Mouse (Mus musculus): ENCODE data around the gene Mtmr12.

Mtmr12 gene

GRCm38 (mm10) chr15:12274053-12274769 is 69.4 kb downstream of the Mtmr12 start:
- DNase-seq (ENCODE audit: low spot score in 2 of 2): no peak

DNA sequence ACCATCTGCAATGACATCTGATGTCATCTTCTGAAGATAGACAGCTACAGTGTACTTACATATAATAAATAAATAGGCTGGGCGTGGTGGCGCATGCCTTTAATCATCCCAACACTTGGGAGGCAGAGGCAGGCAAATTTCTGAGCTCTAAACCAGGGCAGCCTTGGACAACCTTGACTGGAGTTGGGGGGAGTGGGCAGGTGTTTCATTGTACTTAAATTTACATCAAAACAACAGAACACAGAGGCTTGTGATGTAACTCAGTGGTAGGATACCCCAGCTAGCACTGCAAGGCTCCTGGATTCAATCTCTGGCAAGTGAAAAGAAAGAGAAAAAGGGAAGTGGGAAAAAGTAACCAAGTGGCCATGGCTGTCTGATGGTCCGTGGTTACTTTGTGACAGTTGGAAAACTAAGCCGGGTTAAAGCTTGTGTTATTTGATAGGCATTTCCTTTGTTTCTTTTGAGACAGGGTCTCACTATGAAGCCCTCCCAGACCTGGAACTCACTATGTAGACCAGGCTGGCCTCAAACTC is 70.3 kb downstream of the Mtmr12 start:
- no peak for DNase-seq (ENCODE audit: low spot score in 2 of 2)

DNA sequence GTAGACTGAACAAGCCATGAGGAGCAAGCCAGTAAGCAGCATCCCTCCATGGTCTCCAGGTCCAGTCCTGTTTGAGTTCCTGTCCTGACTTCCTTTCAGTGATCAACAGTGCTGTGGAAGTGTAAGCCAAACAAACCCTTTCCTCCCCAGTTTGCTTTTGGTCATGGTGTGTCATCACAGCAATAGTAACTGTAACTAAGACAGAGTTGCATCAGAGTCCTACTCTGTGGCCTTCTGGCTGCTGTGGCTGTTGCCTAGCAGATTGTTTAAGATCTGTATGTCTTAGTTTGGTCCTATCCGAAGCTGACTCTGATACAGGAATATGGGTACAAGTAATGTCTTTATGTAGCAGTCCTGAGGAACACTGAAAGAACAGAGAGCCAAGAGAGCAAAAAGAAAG is 75.0 kb downstream of the Mtmr12 start:
- DNase-seq (ENCODE audit: low spot score in 2 of 2): no peak

DNA sequence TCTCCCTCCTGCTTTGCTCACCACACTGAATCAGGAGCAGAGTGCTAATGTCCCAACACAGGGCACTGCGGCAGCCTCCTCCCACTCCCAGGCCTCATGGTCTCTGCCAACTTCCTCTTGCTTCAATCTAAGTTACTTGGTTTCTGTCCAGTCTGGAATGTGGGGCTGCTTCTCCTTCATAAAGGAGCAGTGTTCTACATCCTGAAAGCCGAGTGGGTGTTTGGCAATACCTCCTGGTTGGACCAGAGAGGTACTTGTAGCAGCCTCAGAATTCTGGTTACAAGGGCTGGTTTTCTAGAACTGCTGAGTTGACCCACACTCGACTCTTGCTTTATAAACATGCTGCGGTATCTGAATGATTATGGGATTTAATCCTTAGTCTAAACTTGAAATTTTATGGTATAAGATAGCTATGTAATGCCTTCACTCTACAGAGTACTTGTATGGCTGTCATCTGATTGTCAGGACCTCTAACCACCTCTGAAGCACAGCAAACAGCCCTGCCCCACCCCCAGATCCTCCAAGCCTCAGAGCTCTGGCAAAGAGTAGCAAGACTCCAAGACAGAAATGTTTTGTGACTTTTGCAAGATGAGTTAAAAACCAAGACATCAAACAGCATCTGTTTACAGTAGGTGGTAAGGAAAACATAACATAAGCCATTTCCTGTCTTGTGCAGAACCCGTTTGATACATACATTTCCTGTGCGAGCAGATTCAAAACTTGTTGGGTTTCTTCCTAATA is 80.1 kb downstream of the Mtmr12 start:
- DNase-seq (ENCODE audit: low spot score in 2 of 2): no peak

DNA sequence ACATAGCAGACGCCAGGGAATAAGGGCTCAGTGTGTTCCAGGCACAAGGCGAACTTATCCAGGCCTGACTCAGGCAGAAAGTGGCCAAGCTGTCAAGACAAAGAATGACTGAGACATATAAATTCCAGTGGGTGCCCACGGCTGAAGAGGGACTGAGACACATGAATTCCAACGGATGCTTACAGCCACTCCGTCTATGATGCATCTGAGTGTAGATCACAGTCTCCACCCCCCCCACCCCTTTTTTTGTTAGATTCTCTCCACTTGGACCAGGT is 80.6 kb downstream of the Mtmr12 start:
- DNase-seq (ENCODE audit: low spot score in 2 of 2): no peak

GRCm38 (mm10) chr15:12290330-12290729 is 85.5 kb downstream of the Mtmr12 start:
- no peak for DNase-seq (ENCODE audit: low spot score in 2 of 2)

DNA sequence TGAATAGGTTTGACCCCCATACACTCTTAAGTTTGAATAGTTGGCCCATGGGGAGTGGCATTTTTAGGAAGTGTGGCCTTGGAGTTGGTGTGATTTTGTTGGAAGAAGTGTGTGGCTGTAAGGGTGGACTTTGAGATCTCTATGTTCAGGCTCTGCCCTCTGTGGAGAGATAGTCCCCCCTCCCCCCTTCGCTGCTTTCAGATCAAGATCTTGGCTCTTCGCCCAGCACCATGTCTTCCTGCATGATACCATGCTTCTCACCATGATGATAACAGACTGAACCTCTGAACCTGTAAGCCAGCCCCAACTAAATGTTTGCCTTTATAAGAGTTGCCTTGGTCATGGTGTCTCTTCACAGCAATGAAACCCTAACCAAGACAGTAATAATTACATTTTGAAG is 86.9 kb downstream of the Mtmr12 start:
- DNase-seq (ENCODE audit: low spot score in 2 of 2): no peak

- DNase-seq (ENCODE audit: low spot score in 2 of 2): no peak
These were observed 91.4 kb downstream of the Mtmr12 start for GRCm38 (mm10) chr15:12296228-12296627.

GRCm38 (mm10) chr15:12298231-12298737 is 93.5 kb downstream of the Mtmr12 start:
- DNase-seq (ENCODE audit: low spot score in 2 of 2): no peak

GRCm38 (mm10) chr15:12301771-12302170 is 96.9 kb downstream of the Mtmr12 start:
- no peak for DNase-seq (ENCODE audit: low spot score in 2 of 2)

DNA sequence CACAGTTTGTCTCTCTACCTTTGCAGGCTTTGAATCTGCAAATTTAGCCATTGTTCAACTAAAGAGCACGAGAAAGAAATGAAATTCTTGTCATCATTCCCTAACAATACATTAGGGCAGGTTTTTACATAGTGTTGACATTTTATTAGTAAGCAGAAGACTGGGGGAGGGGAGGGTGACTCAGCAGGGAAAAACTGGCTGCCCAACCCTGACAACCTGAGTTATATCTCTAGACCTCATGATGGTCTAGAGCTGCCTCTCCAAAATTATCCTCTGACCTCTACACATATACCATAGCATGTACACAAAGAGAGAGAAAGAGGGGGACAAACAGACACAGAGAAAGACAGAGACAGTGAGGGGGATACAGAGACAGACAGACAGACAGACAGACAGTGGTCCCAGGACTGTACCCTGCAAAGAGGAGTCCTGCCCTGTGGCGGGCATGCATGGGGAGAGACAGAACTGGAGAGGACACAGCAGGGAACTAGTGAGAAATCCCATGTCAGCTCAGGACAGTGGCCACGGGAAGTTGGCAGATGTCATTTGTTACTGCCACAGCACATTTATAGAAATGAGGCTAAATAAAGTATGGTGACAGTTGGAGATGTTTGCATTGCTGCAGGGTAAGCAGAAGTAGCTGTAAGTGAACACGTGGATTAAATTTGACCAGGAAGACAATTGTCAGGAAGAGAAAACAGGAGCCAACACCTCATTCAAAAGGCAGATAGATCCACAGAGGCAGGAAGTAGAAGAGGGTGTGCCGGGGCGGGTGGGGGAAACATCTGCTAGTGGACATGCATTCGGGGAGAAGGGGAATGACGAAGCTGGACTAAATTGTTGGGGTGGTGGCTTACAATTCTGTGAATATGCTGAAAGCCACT is 101.6 kb downstream of the Mtmr12 start:
- peak in 1 of 2 experiments; percentile 51 for DNase-seq (ENCODE audit: low spot score in 2 of 2)

- DNase-seq (ENCODE audit: low spot score in 2 of 2): peak in 1 of 2 experiments; percentile 30
These were observed 102.3 kb downstream of the Mtmr12 start for GRCm38 (mm10) chr15:12307114-12307513.

GRCm38 (mm10) chr15:12308539-12308938 is 103.7 kb downstream of the Mtmr12 start:
- no peak for DNase-seq (ENCODE audit: low spot score in 2 of 2)

- DNase-seq (ENCODE audit: low spot score in 2 of 2): no peak
These were observed 105.8 kb downstream of the Mtmr12 start for GRCm38 (mm10) chr15:12310676-12311075.

- DNase-seq (ENCODE audit: low spot score in 2 of 2): no peak
These were observed 106.6 kb downstream of the Mtmr12 start for GRCm38 (mm10) chr15:12311465-12311864.

- no peak for DNase-seq (ENCODE audit: low spot score in 2 of 2)
These were observed 108.4 kb downstream of the Mtmr12 start for GRCm38 (mm10) chr15:12313255-12313654.

DNA sequence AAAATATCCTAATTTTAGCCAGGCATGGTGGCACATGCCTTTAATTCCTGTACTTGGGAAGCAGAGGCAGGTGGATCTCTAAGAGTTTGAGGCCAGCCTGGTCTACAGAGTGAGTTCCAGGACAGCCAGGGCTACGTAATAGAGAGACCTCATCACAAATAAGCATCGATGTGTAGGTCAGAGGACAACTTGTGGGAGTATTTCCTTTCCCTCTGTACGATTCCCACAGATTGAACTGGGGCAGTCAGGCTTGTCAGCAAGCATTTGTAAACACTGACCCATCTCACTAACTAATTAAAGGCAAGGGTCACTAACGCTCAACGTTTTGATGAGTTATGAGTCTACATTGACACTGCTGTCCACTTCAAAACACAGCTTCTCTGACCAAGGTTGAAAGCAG is 109.8 kb downstream of the Mtmr12 start:
- DNase-seq (ENCODE audit: low spot score in 2 of 2): no peak

DNA sequence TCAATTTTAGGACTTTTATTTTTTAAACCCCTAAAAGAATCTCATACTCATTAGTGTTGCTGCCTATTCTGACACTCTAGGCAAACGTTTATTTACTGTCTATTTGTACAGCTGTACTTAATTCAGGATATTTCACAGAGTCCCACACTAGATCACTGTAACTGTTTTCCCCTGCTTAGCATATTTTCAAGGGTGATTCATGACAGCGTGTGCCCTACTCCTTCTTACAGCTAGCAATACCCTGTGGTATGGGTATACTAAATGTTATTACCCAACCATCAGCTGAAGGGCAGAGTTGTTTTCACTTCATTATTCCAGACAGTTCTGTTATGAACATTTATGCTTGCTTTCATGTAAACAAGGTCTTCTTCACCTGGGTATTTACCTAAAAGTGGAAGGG is 111.2 kb downstream of the Mtmr12 start:
- no peak for DNase-seq (ENCODE audit: low spot score in 2 of 2)

GRCm38 (mm10) chr15:12317290-12317689 is 112.5 kb downstream of the Mtmr12 start:
- no peak for DNase-seq (ENCODE audit: low spot score in 2 of 2)

DNA sequence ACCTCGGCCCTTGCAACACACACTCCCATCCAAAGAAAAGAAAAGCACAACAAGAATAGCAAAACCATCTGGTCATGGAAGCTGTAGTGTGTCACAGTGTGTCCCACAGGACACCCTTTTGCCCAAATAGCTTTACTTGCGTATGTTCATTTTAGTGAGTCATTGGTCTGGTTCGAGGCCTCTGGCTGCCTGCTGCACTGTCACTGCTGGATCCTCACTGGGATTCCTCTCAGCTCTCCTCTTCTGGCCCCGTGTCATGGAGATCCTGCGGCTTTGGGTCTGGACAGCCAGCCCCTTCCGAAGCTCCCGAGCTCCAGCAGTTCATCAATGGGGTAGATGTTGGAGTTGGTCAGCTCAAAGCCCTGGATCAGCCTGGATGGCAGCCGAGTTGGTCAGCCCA is 113.6 kb downstream of the Mtmr12 start:
- no peak for DNase-seq (ENCODE audit: low spot score in 2 of 2)

DNA sequence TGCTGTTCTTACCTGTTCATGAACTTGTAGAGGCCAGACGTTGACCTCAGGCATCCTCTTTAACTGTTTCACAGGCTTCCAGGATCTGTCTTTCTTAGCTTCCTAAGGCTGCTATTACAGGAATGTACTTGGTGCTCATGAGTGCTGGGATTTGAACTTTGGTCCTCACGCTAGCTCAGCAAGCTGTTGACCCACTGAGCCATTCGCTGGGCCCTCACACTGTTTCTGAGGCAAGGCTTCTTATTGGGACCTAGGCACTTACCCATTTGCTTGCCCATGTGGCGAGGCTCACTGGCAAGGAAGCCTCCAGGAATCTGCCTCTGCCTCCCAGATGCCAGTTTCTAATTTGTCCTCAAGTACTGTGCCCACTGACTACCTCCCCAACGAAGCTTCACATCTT is 115.1 kb downstream of the Mtmr12 start:
- DNase-seq (ENCODE audit: low spot score in 2 of 2): no peak

- no peak for DNase-seq (ENCODE audit: low spot score in 2 of 2)
These were observed 115.7 kb downstream of the Mtmr12 start for GRCm38 (mm10) chr15:12320441-12321090.

Measured in urinary bladder, adult 18-20 months (tissue).